Mouse (Mus musculus) adrenal gland, adult 18-20 months (tissue): ENCODE measurements around the gene Ttc3. TPM values are rescaled to one million over a fixed set of nuclear protein-coding genes. Genes with fewer than 3 reads are reported as not detected.
"Not testable (repeated sequence)": the region's sequence is repeated elsewhere in the genome, so short reads cannot be mapped to it uniquely, and the experiment has no call there.

Experiments
- DNase-seq, 2 experiments: peaks; one replicate each; pipeline ENCODE4 v3.0.0; 2021 to 2022; ENCODE audit warnings: low spot score in 2 of 2
- long read RNA-seq, 2 experiments: library from polyadenylated mRNA; stranded (forward); transcript quantifications; one replicate each; pipeline ENCODE4 v2.0.0; 2021
- total RNA-seq, 2 experiments: library from RNA; stranded (reverse); gene quantifications; 1 replicate in 1 of 2; 2 replicates in 1 of 2; pipeline ENCODE4 v1.2.3; 2021

The Ttc3 gene
- 100 to 1,000 TPM in 1 of 2 experiments, 10 to 100 TPM in 1; 93.2 to 101 TPM for total RNA-seq
- long read RNA-seq, experiment 1, partial matches to known transcripts: 8 of 16 reads
- long read RNA-seq, experiment 1, other reads (novel, unspliced or antisense): 8 of 16 reads
- long read RNA-seq, experiment 2, partial matches to known transcripts: 26 of 74 reads
- long read RNA-seq, experiment 2, other reads (novel, unspliced or antisense): 39 of 74 reads

DNA sequence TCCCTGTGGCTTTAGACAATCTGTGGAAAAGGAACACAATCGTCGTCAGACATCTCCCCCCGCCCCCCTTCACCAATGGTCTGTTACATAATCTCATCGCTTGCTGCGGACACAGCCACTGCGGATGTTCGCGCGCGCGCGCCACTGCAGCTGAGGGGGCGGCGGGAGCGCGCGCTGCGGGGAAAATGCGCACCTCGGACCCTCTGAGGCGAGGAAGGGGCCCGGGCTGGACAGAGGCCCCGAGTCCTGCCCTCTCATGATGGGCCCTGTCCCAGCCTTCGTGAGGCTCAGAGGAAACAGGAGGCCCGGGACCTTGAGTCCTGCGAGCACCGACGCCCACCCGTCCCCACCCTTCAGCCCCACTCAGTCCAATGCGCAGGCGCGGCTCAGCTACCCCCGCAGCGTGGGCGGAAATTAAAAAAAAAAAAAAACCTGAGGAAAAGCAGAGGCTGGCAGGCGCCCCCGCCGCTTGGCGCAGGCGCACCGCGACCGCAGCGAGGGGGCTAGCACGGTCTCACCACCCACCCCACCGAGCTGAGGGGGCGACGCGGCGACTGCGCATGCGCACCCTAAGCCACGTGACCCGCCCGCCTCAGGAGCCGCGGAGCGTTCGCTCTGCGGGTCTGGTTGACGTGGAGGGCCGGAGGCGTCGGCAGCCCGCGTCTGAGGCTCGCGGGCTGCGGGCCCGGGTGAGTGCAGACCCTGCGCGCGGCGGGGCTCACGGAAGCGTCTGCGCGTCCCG is at the start of gene Ttc3:
Gene Ttc3 (plus strand): TSS at position 446 of the 742 bp plus-strand sequence.
- peak; percentile 93 to 94 for DNase-seq

GRCm38 (mm10) chr16:94323681-94324080 is 46.7 kb upstream of the Ttc3 start:
- DNase-seq: no peak

DNA sequence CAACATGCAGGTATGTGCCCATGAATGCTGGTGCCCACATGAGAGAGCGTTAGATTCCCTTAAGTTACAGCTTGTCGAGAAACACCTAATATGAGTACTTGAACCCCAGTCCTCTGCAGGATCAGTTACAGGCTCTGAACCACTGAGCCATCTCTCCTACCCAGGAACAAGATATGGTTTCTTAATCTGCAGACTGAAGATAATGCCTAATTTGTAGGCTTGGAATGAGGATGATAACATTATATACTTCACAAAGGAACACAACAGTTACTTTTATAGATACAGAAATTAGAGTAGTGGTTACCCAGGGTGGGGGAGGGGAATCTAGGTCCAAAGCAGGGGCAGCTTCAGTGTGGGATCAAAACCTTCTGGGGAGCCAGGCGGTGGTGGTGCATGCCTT is 44.4 kb upstream of the Ttc3 start:
- no peak for DNase-seq

GRCm38 (mm10) chr16:94327781-94328711 is 42.4 kb upstream of the Ttc3 start, which contains the start of gene Ripply3:
Gene Ripply3 (plus strand): TSS chr16:94328420.
- DNase-seq: peak; percentile 53 to 61

GRCm38 (mm10) chr16:94328881-94329867 is 41.2 kb upstream of the Ttc3 start:
- no peak for DNase-seq

GRCm38 (mm10) chr16:94330429-94330828 is 40.0 kb upstream of the Ttc3 start:
- no peak for DNase-seq

DNA sequence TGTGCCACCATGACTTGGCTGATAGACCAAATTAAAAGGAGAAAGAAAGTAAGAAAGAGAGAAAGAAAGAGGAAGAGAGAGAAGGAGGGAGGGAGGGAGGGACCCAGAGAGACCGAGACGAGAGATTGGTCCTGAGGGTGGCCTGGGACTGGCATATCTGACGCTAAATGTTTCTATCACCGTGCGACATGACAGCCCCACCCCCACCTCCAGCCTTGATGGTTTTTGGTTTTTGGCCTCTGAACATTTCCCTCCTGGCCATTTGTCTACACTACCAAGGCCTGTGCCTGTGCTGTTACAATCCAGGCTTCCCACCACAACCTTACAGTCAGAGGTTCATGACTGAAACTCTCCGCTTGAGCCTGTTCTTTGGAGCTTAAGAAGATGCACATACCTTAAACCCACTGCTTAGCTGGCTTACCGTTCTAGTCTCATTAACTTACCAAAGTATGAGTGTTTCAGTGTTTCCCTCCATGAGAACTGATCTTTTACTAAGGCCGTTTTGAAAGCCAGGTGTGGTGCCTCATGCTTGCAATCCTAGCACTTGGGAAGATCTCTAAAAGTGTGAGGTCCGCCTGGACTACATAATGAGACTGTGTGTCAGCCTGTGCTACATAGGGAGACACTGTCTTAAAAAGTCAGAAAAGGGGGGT is 39.1 kb upstream of the Ttc3 start:
- DNase-seq: no peak

GRCm38 (mm10) chr16:94331886-94332252 is 38.5 kb upstream of the Ttc3 start:
- DNase-seq: peak; percentile 76 to 82

GRCm38 (mm10) chr16:94335656-94336055 is 34.8 kb upstream of the Ttc3 start:
- DNase-seq: no peak

- not testable (repeated sequence) for DNase-seq
Observed at GRCm38 (mm10) chr16:94339164-94340160, 31.0 kb upstream of the Ttc3 start.

DNA sequence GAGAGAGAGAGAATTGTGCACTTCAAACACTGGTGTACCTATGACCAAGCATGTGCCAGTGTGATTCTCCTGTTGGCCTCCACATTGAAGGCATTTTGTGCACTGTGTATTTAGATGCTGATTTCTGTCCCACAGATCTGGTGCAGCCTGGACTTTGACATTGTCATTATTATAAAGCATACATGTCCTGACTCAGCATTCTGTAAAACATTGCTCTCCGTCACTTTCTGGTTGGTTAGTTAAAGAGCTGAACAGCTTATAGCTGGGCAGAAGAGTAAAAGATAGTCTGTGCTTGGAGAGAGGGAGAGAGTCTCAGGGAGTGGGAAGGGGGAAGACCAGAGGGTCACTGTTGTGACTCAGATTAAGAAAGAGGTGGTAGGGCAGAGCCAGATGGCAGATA is 24.7 kb upstream of the Ttc3 start:
- no peak for DNase-seq

- no peak for DNase-seq
Observed at GRCm38 (mm10) chr16:94347080-94347731, 23.2 kb upstream of the Ttc3 start.

- DNase-seq: no peak
Observed at GRCm38 (mm10) chr16:94348779-94349178, 21.6 kb upstream of the Ttc3 start.

GRCm38 (mm10) chr16:94349588-94350286 is 20.7 kb upstream of the Ttc3 start:
- DNase-seq: no peak

GRCm38 (mm10) chr16:94350287-94350677 is 20.1 kb upstream of the Ttc3 start:
- DNase-seq: no peak

GRCm38 (mm10) chr16:94354450-94354849 is 16.0 kb upstream of the Ttc3 start:
- no peak for DNase-seq

DNA sequence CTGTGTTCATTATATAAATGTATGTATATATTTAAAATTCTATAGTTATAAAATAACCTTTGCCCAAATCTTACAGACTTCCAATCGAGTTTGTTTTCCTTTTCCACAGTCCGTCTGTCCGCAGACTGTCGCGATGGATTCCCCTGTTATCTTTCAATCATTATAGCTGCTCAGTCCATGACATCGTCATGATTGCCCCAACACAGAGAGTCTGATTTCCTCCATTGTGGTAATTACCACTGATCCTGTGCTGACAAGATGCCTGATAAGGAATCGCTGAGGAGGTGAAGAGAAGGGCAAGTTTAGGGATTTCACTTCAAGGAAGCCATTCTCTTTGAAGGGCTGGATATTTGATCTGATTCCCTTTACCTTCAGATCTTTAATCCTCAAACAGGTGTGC is 14.4 kb upstream of the Ttc3 start:
- DNase-seq: no peak
